Mouse (Mus musculus) spleen, adult 2 months (tissue): ENCODE results near the gene Defb29.

ENCODE experiments used
- CTCF ChIP-seq: fragments of 200-500 bp; IDR thresholded peaks from 2 replicates; pipeline ENCODE4 v1.5.1; 2011; ENCODE audit warnings: mild to moderate bottlenecking, inconsistent platforms; ENCODE audit not compliant: insufficient read depth, insufficient read length, insufficient replicate concordance; ENCODE audit errors: extremely low read depth
- POLR2A ChIP-seq: fragments of 200-500 bp; IDR thresholded peaks from 2 replicates; pipeline ENCODE4 v1.6.1; 2011; ENCODE audit warnings: low read depth, low read length, inconsistent platforms

GRCm38 (mm10) chr2:152511592-152511991, 28.3 kb downstream of the Defb29 start, which contains the start of gene Defb26:
- TF ChIP-seq CTCF (no peak), POLR2A (no peak)
